Mouse (Mus musculus) liver, embryonic 15.5 days (tissue): ENCODE measurements around the gene Nfkbib. TPM values are rescaled to one million over a fixed set of nuclear protein-coding genes. Genes with fewer than 3 reads are reported as not detected.
A peak's percentile ranks its signal among the peaks of the same experiment; 100 is the strongest.

Experiments used
- ATAC-seq: fragments of 200-750 bp; cut with Nextera tagmentation; 2 replicates; pipeline ENCODE4 v1.8.0; 2017; ENCODE audit warnings: moderate number of reproducible peaks, mild to moderate bottlenecking, moderate library complexity; ENCODE audit not compliant: insufficient read depth
- H3K27ac ChIP-seq: fragments of 300-500 bp; sonication (generic); replicated peaks from 2 replicates; pipeline ENCODE4 v1.5.1; 2015; ENCODE audit warnings: mild to moderate bottlenecking, inconsistent platforms
- H3K27me3 ChIP-seq: fragments of 300-500 bp; sonication (generic); 2 replicates; pipeline ENCODE4 v1.6.1; 2015; ENCODE audit warnings: mild to moderate bottlenecking, inconsistent platforms
- H3K36me3 ChIP-seq: fragments of 300-500 bp; sonication (generic); replicated peaks from 2 replicates; pipeline ENCODE4 v1.6.1; 2015; ENCODE audit warnings: moderate library complexity, mild to moderate bottlenecking, inconsistent platforms
- H3K4me1 ChIP-seq: fragments of 300-500 bp; sonication (generic); replicated peaks from 2 replicates; pipeline ENCODE4 v1.6.1; 2015; ENCODE audit warnings: inconsistent platforms
- H3K4me2 ChIP-seq: fragments of 300-500 bp; sonication (generic); 2 replicates; pipeline ENCODE4 v1.6.1; 2015; ENCODE audit warnings: moderate library complexity, mild to moderate bottlenecking, inconsistent platforms
- H3K4me3 ChIP-seq: fragments of 300-500 bp; sonication (generic); replicated peaks from 2 replicates; pipeline ENCODE4 v1.5.1; 2015; ENCODE audit warnings: mild to moderate bottlenecking, inconsistent platforms
- H3K9ac ChIP-seq: fragments of 300-500 bp; sonication (generic); 2 replicates; pipeline ENCODE4 v1.6.1; 2015; ENCODE audit warnings: moderate library complexity, mild to moderate bottlenecking, inconsistent platforms
- H3K9me3 ChIP-seq: fragments of 300-500 bp; sonication (generic); replicated peaks from 2 replicates; pipeline ENCODE4 v1.6.1; 2016; ENCODE audit warnings: inconsistent platforms
- WGBS: fragments of 180-500 bp; shearing (Covaris S2); methylation state at CpG from one replicate; pipeline ENCODE4 v1.1.7; 2015; ENCODE audit warnings: mixed read lengths; ENCODE audit not compliant: insufficient replicate concordance; 5-methylcytosine and 5-hydroxymethylcytosine counted together
- polyA plus RNA-seq: library from polyadenylated mRNA; unstranded; fragments of >200 nt; fragmentation: Nextera tagmentation; extraction: Ambion mirVana; gene quantifications from 2 replicates; pipeline ENCODE4 v1.2.1, GENCODE M21; 2015

The Nfkbib gene
- polyA plus RNA-seq, 1 experiment from 2014 or later = 29.4 TPM

DNA sequence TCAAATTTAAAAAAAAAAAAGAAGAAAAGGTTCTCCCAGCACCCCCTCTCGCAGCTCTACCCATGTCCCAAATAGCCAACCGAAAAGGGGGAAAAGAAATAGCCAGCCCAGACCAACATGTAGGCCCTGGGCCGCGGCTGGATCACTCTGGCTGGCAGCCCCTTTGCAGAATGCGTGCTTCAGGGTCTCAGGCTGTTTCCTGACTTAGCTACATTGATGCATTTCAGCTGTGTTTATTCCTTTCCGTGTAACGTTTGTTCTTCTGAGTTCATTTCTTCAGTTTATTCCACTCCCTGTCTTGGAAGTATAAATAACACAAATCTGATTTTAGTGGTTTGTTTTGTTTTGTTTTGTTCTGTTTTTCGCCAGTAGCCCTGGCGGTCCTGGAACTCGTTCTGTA lies 49.6 kb downstream of the Nfkbib start:
- H3K4me2 ChIP-seq = no peak overlapping the region
- ATAC-seq = no peak

GRCm38 (mm10) chr7:28716590-28717281 lies 50.6 kb downstream of the Nfkbib start, which contains the start of gene Fbxo17:
Gene Fbxo17 (plus strand): TSS chr7:28716804.
- H3K27ac ChIP-seq = no peak within 1 kb of the TSS
- WGBS = 4% methylated on average over 36 of the region's 36 CpGs

More for the DNA sequence above, 49.6 kb downstream of the Nfkbib start:
- Histone ChIP-seq H3K9ac (no peak overlapping the region), H3K27me3 (peaks cover 32% of the 10 kb centered on the region), H3K4me3 (no peak overlapping the region), H3K27ac (no peak overlapping the region), H3K36me3 (no peaks in the 10 kb centered on the region), H3K4me1 (no peaks in the 10 kb centered on the region), H3K9me3 (no peaks in the 10 kb centered on the region)
- 65% methylated on average over 10 of the region's 10 CpGs for WGBS

DNA sequence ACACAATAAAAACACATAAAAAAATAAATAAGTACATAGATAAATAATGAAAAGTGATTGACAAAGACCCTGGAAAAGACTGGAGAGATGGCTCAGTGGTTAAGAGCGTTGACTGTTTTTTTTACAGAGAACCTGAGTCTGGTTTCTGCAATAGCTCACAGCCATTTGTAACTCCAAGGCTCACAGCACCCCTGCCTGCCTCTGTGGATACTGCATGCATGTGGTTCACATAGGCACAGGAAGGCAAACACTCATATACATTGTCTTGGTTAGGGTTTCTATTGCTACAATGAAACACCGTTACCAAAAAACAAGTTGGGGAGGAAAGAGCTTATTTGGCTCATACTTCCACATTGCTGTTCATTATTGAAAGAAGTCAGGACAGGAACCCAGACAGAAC lies 51.7 kb downstream of the Nfkbib start:
- no peaks in the 10 kb centered on the region for H3K36me3 ChIP-seq
- WGBS = 75% methylated on average over 2 of the region's 2 CpGs
- H3K27ac ChIP-seq = no peak overlapping the region
- H3K4me3 ChIP-seq = no peak overlapping the region
- no peaks in the 10 kb centered on the region for H3K4me1 ChIP-seq
- H3K4me2 ChIP-seq = no peak overlapping the region
- no peak for ATAC-seq
- H3K27me3 ChIP-seq = peaks cover 32% of the 10 kb centered on the region
- no peak overlapping the region for H3K9ac ChIP-seq
- no peaks in the 10 kb centered on the region for H3K9me3 ChIP-seq

More at GRCm38 (mm10) chr7:28716590-28717281, 50.6 kb downstream of the Nfkbib start, which contains the start of gene Fbxo17:
- H3K4me3 ChIP-seq = peak within 1 kb of the TSS; percentile 46
- H3K9me3 ChIP-seq = no peaks in the 10 kb centered on the region
- peak within 1 kb of the TSS; percentile 65 for H3K4me2 ChIP-seq
- peaks cover 32% of the 10 kb centered on the region for H3K27me3 ChIP-seq
- H3K36me3 ChIP-seq = no peaks in the 10 kb centered on the region
- ATAC-seq = no peak
- H3K4me1 ChIP-seq = no peaks in the 10 kb centered on the region
- peak within 1 kb of the TSS; percentile 12; the same call in 1 of the 2 replicates for H3K9ac ChIP-seq

DNA sequence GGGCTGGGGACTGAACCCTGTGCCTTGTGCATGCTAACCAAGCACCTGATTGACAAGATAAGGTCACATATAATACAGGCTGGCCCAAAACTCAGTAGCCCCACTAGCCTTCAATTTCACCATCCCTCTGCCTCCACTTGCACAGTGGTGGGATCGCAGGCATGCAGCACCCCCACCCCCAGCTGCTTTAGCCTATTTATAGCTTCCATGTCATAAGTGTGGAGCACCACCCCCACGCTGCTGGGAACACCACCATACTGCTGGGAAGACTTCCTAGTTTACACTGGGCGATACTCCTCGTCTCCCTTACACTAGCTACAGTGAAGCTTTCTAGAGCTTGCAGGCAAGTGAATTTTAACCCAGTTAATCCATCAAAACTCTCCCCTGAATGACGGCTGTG lies 52.6 kb downstream of the Nfkbib start:
- Histone ChIP-seq H3K4me1 (no peaks in the 10 kb centered on the region), H3K9me3 (no peaks in the 10 kb centered on the region), H3K4me3 (no peak overlapping the region), H3K27me3 (peaks cover 32% of the 10 kb centered on the region), H3K27ac (no peak overlapping the region), H3K9ac (no peak overlapping the region), H3K36me3 (no peaks in the 10 kb centered on the region), H3K4me2 (no peak overlapping the region)
- WGBS = 58% methylated on average over 5 of the region's 5 CpGs
- no peak for ATAC-seq

GRCm38 (mm10) chr7:28710962-28711361 lies 56.4 kb downstream of the Nfkbib start:
- no peak overlapping the region for H3K27ac ChIP-seq
- no peak overlapping the region for H3K9ac ChIP-seq
- no peak overlapping the region for H3K4me3 ChIP-seq
- peaks cover 10% of the 10 kb centered on the region; the same call in 1 of the 2 replicates for H3K27me3 ChIP-seq
- no peaks in the 10 kb centered on the region for H3K4me1 ChIP-seq
- ATAC-seq = no peak
- no peaks in the 10 kb centered on the region for H3K36me3 ChIP-seq
- WGBS = 64% methylated on average over 3 of the region's 3 CpGs
- no peaks in the 10 kb centered on the region for H3K9me3 ChIP-seq
- no peak overlapping the region for H3K4me2 ChIP-seq

- H3K9me3 ChIP-seq = no peaks in the 10 kb centered on the region
- no peak overlapping the region for H3K27ac ChIP-seq
- no peaks in the 10 kb centered on the region for H3K4me1 ChIP-seq
- no peak overlapping the region for H3K4me2 ChIP-seq
- no peak overlapping the region for H3K9ac ChIP-seq
- ATAC-seq = no peak
- H3K27me3 ChIP-seq = 0 out of 2 replicates have a peak, but pooled peaks cover under 1% of the 10 kb centered on the region
- no peaks in the 10 kb centered on the region for H3K36me3 ChIP-seq
- no peak overlapping the region for H3K4me3 ChIP-seq
Measured at GRCm38 (mm10) chr7:28709454-28709853, 57.9 kb downstream of the Nfkbib start.

Other genes starting within 250 kb of the Nfkbib start
- not detected in 2 replicates for gene Ifnl3, start 244.7 kb downstream of the Nfkbib start, polyA plus RNA-seq
- gene Sycn, start 226.6 kb downstream of the Nfkbib start, polyA plus RNA-seq = 0.68 TPM in 1 of 2 replicates, not detected in the other
- gene Nccrp1, start 220.3 kb downstream of the Nfkbib start, polyA plus RNA-seq = not detected in 2 replicates
- 5.6 and 6.6 TPM in 2 replicates for gene Samd4b, start 169.4 kb downstream of the Nfkbib start, polyA plus RNA-seq
- gene Pak4, start 169.3 kb downstream of the Nfkbib start, polyA plus RNA-seq = 17.9 and 19.2 TPM in 2 replicates
- gene Acp7, start 136.2 kb downstream of the Nfkbib start, polyA plus RNA-seq = not detected in 2 replicates
- 0.15 and 0.24 TPM in 2 replicates for gene Fbxo27, start 74.7 kb downstream of the Nfkbib start, polyA plus RNA-seq
- gene Fbxo17, start 50.7 kb downstream of the Nfkbib start, polyA plus RNA-seq = 1.1 and 1.3 TPM in 2 replicates
- gene Mrps12, start 25.7 kb downstream of the Nfkbib start, polyA plus RNA-seq = 73.3 and 77.7 TPM in 2 replicates
- 12.2 and 12.4 TPM in 2 replicates for gene Sars2, start 25.5 kb downstream of the Nfkbib start, polyA plus RNA-seq
- gene Ccer2, start 11.3 kb downstream of the Nfkbib start, polyA plus RNA-seq = not detected in 2 replicates
- 25.9 and 26.0 TPM in 2 replicates for gene Sirt2, start 777 bp downstream of the Nfkbib start, polyA plus RNA-seq
- 9.4 and 10.2 TPM in 2 replicates for gene Rinl, start 21.5 kb upstream of the Nfkbib start, polyA plus RNA-seq
- gene Hnrnpl, start 41.0 kb upstream of the Nfkbib start, polyA plus RNA-seq = 79.3 and 86.9 TPM in 2 replicates
- gene Ech1, start 57.7 kb upstream of the Nfkbib start, polyA plus RNA-seq = 125 and 148 TPM in 2 replicates
- gene Lgals4, start 66.3 kb upstream of the Nfkbib start, polyA plus RNA-seq = 4.8 and 6.4 TPM in 2 replicates
- 0.24 TPM in 1 of 2 replicates, not detected in the other for gene Lgals7, start 96.3 kb upstream of the Nfkbib start, polyA plus RNA-seq
- gene Capn12, start 113.9 kb upstream of the Nfkbib start, polyA plus RNA-seq = 0.08 and 0.15 TPM in 2 replicates
- gene Actn4, start 194.8 kb upstream of the Nfkbib start, polyA plus RNA-seq = 126 and 147 TPM in 2 replicates
- gene Eif3k, start 214.4 kb upstream of the Nfkbib start, polyA plus RNA-seq = 209 and 222 TPM in 2 replicates
- 21.6 and 26.3 TPM in 2 replicates for gene Map4k1, start 214.5 kb upstream of the Nfkbib start, polyA plus RNA-seq